Mouse (Mus musculus): ENCODE data around the gene Igf1r. TPM values are rescaled to one million over a fixed set of nuclear protein-coding genes. Genes with fewer than 3 reads are reported as not detected.

The Igf1r gene
- 30.8 and 42.9 TPM in 2 replicates for polyA plus RNA-seq (2012; rRNA removed)

DNA sequence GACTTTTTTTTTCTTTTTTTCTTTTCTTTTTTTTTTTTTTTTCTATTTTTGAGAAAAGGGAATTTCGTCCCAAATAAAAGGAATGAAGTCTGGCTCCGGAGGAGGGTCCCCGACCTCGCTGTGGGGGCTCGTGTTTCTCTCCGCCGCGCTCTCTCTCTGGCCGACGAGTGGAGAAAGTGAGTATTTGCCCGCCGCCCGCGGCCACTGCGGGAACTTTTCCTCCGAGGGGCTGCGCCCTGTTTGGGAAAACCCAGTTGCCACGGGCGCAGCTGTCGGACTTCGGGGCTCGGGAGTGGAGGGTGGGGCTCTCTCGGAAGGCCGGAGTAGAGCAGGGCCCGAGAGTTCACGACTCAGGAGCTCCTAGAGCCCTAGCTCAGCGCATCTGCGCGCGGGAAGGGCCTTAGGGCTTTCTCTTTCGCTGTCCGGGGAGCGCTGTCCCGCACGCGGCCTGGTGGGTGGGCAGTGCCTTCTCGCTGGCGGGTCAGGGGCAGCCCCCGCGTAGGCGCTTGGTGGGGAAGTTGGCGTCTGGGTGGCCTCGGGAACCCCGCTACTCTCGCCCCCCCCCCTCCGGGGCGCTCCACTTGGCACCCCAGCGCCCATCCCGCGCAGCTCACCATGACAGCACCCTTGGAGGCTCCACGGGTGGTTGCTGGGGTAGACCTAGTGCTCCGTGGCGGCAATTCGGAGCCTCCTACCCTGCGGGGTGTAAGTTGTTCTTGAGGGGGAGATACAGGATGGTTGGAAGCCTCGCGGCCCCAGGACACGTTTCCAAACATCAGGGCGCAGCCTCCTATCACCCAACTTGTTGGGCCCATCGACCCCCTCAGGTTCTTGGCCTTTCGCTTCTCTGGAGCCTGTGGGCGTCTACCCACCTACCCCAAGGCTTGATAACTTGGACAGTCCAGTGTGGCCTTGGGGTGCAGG, at the start of gene Igf1r:
Gene Igf1r (plus strand): TSS at position 51 of the 924 bp plus-strand sequence.
- DNase-seq (ENCODE audit: low read depth) = no peak

- DNase-seq (ENCODE audit: low read depth) = no peak
These were observed 46.3 kb upstream of the Igf1r start for GRCm38 (mm10) chr7:67906358-67906757.

DNA sequence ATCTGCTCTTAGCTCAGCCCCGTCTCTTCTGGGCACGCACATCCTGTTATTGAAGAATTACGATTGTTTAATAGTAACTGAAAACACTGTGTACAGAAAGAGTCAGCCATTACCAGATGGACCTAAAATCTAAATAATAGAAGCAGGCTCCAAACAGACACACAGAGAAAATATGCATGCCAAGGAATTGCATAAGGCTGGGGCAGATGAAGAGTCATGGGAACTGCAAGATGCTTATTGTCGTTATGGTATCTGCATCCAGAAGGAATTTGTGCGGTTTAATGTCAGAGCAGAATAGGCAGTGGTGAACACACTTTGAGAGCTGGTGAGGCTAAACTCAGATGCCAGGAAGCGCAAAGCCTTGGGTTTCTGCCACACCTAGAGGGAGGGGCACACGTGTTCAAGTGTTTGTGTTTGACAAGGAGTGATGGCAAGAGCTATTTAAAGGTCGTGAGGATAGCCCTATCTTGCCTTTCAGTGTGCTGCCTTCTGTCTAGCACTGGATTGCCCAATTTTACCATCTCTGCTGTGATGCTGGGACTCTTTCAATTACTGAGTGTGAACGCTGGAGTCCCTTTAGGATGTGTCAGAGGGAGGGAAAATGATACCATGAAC, 44.7 kb upstream of the Igf1r start:
- DNase-seq (ENCODE audit: low read depth) = no peak

GRCm38 (mm10) chr7:67910528-67910927, 42.1 kb upstream of the Igf1r start:
- DNase-seq (ENCODE audit: low read depth) = no peak

- DNase-seq (ENCODE audit: low read depth) = no peak
These were observed 41.7 kb upstream of the Igf1r start for GRCm38 (mm10) chr7:67910947-67911346.

DNA sequence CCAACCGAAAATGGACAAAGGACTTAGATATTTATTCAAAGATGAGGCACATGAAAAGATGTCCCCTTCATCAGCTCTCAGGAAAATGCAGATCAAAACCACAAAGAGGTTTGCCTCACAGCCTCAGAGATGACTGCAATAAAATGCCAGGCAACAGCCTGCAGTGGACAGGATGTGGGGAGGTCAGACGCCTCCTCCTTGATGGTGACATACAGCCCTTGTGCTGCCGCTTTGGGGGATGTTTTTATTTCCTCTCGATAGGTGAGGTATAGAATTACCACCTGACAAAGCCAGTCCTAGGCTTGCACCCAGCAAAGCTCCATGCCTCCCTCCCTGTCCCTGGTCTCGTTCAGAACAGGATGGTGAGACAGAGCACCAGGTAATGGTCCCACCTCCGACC, 40.8 kb upstream of the Igf1r start:
- no peak for DNase-seq (ENCODE audit: low read depth)

DNA sequence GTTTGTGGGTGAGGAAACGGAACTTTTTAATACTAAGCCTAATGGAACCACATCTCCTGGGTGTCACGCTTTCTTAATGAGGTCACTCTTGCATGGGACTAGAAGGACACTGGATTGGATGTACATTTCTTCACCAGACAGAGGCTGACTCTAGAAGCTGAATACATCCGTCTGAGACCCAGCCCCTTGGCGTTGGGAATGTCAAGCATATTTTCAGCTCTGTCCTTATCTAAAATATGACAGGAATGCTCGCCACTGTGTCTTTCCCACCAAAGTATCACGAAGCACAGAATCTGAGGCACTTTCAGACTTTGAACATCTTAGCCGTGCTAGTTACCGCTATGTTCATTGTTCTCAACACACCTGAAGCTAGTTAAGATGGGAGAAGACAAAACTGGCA, 35.7 kb upstream of the Igf1r start:
- DNase-seq (ENCODE audit: low read depth) = no peak

- DNase-seq (ENCODE audit: low read depth) = peak; percentile 14
These were observed 34.9 kb upstream of the Igf1r start for GRCm38 (mm10) chr7:67917753-67918152.

DNA sequence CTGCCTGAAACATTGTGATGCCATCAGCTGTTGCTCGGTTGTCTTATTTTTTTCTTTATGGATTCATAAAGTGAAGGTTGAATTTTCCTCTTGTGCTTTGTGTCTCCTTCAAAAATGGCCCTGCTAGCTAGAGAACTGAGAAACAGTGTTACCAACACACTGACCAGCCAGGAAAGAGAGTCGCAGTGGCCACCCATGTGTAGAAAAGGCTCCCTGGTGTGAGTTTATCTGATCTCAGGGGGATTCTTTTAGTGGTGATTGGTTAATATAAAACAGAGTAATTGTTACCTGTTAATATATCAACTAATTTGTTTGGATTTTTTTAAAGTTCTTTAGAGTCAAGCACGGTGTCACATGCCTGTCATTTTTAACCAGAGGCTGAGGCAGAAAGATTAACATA, 33.2 kb upstream of the Igf1r start:
- DNase-seq (ENCODE audit: low read depth) = no peak

DNA sequence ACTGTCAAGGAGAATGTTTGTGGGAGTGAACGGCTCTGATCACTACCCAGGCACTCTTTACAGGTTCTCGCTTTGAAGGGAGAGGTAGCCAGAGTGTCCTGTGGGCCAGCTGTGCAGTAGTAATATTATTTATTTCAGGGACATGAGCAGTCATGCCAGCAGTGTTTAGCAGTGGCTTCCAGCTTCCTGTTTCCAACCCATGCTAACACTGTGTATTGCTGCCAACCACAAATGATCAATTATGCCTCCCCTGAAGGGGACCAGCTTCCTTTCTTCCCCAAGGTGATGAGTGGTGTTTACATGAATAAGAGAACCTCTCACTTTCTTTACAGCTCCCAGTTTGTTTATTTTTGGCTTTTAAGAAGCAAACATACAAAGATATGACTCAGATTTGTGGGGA, 28.4 kb upstream of the Igf1r start:
- DNase-seq (ENCODE audit: low read depth) = no peak

- DNase-seq (ENCODE audit: low read depth) = no peak
These were observed 22.5 kb upstream of the Igf1r start for GRCm38 (mm10) chr7:67930132-67930531.

- DNase-seq (ENCODE audit: low read depth) = no peak
These were observed 15.8 kb upstream of the Igf1r start for GRCm38 (mm10) chr7:67936801-67937200.

GRCm38 (mm10) chr7:67943805-67944204, 8.8 kb upstream of the Igf1r start:
- DNase-seq (ENCODE audit: low read depth) = no peak

- DNase-seq (ENCODE audit: low read depth) = no peak
These were observed 5.7 kb upstream of the Igf1r start for GRCm38 (mm10) chr7:67946901-67947300.

- DNase-seq (ENCODE audit: low read depth) = no peak
These were observed 2.2 kb upstream of the Igf1r start for GRCm38 (mm10) chr7:67950346-67950814.

- no peak for DNase-seq (ENCODE audit: low read depth)
These were observed 1.7 kb upstream of the Igf1r start for GRCm38 (mm10) chr7:67950815-67951531.

DNA sequence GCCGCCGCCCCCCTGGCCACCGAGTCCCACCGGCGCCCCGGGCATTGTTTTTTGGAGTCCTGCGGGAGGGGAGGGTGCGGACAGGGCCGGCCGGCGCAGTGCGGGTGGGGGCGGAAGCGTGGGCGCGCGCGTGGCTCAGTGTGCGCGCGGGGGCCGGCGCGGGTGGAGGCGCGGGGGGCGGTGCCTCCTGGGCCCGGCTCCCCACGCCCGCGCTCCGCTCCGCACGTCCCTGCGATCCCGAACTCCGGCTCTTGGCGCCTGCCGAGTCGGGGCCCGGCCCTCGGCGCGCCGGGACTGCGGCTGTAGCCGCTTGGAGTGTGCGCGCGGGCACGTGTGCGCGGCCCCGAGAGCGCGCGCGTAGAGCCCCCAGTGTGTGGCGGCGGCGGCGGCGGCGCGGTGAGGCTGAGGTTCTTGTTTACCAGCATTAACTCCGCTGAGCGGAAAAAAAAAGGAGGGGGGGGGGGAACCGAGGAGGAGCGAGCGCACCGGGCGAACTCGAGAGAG, 1.0 kb upstream of the Igf1r start:
- no peak for DNase-seq (ENCODE audit: low read depth)

- DNase-seq (ENCODE audit: low read depth) = no peak
These were observed 468 bp upstream of the Igf1r start for GRCm38 (mm10) chr7:67952036-67952681.

DNA sequence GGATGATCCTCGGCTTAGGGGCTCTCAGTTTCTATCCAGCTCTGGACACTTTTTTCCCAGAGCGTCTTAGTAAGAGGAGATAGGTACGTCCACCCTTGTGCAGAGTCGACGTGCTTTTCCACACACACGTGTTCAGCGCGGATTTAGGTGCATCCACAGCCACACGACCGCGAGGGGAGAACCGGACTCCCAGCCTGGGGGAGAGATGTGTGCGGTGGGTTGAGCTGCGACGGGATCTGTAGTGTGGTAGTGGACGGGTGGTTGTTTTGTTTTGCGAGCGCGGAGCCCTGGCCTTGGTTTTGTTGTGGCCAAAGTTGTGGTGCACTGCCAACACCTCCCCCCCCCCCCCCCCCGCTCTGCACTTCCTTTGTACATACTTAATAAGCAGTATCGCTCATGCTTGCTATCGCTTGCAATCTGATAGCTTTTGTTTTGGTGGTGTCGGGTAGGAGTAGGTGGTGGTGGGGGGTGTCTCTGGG, 1.2 kb downstream of the Igf1r start:
- DNase-seq (ENCODE audit: low read depth) = no peak

DNA sequence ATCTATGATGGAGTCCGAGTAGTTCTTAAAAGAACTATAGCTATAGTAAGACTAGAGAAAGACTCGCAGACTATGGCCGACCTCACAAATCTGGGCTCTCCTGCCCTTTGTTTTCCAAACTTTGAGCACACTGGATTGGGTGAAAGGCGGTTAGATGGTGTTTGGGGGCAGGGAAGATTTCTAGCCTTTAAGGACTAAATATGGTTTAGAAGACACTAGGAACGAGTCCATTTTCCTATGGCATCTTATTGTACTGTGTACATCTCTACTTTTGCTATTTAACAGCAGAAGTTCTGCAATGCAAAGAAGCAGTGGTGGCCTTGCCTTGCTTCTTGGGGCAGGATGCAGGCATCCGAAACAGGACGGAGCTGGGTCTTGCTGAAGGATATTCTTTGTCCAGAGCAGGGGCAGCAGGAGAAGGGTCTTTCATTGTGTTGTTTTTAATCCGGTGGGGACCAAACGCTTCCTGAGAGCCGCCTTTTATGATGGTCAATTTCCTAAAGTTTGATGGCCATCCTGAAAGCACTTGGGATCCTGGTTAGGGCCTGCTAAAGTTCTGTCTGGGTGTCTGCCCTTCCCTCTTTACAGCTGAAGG, 2.1 kb downstream of the Igf1r start:
- no peak for DNase-seq (ENCODE audit: low read depth)

GRCm38 (mm10) chr7:67955276-67955675, 2.6 kb downstream of the Igf1r start:
- DNase-seq (ENCODE audit: low read depth) = no peak
